Mouse (Mus musculus) forebrain, embryonic 15.5 days (tissue): Measurements from ENCODE around the gene Ttyh2. TPM values are rescaled to one million over a fixed set of nuclear protein-coding genes. Genes with fewer than 3 reads are reported as not detected.
A peak's percentile ranks its signal among the peaks of the same experiment; 100 is the strongest.

Experiments used
- ATAC-seq: fragments of 200-750 bp; cut with Nextera tagmentation; replicated peaks from 2 replicates; pipeline ENCODE4 v1.8.0; 2017; ENCODE audit warnings: mild to moderate bottlenecking, moderate TSS enrichment, moderate library complexity
- H3K27ac ChIP-seq: fragments of 300-500 bp; sonication (generic); replicated peaks from 2 replicates; pipeline ENCODE4 v1.5.1; 2015; ENCODE audit warnings: mild to moderate bottlenecking, inconsistent platforms
- H3K27me3 ChIP-seq: fragments of 300-500 bp; sonication (generic); 2 replicates; pipeline ENCODE4 v1.6.1; 2015; ENCODE audit warnings: inconsistent platforms
- H3K36me3 ChIP-seq: fragments of 300-500 bp; sonication (generic); 2 replicates; pipeline ENCODE4 v1.6.1; 2015; ENCODE audit warnings: mild to moderate bottlenecking, inconsistent platforms
- H3K4me1 ChIP-seq: fragments of 300-500 bp; sonication (generic); 2 replicates; pipeline ENCODE4 v1.6.1; 2015; ENCODE audit warnings: inconsistent platforms
- H3K4me2 ChIP-seq: fragments of 300-500 bp; sonication (generic); replicated peaks from 2 replicates; pipeline ENCODE4 v1.6.1; 2015; ENCODE audit warnings: mild to moderate bottlenecking, inconsistent platforms
- H3K4me3 ChIP-seq: fragments of 300-500 bp; sonication (generic); 2 replicates; pipeline ENCODE4 v1.5.1; 2015; ENCODE audit warnings: mild to moderate bottlenecking, inconsistent platforms
- H3K9ac ChIP-seq: fragments of 300-500 bp; sonication (generic); replicated peaks from 2 replicates; pipeline ENCODE4 v1.6.1; 2015; ENCODE audit warnings: mild to moderate bottlenecking, inconsistent platforms
- H3K9me3 ChIP-seq: fragments of 300-500 bp; sonication (generic); 2 replicates; pipeline ENCODE4 v1.6.1; 2016; ENCODE audit warnings: inconsistent platforms
- WGBS: fragments of 180-500 bp; shearing (Covaris S2); methylation state at CpG from one replicate; pipeline ENCODE4 v1.1.7; 2015; ENCODE audit warnings: mixed read lengths; 5-methylcytosine and 5-hydroxymethylcytosine counted together
- polyA plus RNA-seq: library from polyadenylated mRNA; unstranded; fragments of >200 nt; fragmentation: Nextera tagmentation; extraction: Ambion mirVana; gene quantifications from 2 replicates; pipeline ENCODE4 v1.2.1, GENCODE M21; 2015

Ttyh2 gene
- polyA plus RNA-seq, 1 experiment from 2014 or later: 23.1 TPM

- H3K4me3 ChIP-seq: no peak overlapping the region
- no peak for ATAC-seq
- no peaks in the 10 kb centered on the region for H3K27me3 ChIP-seq
- H3K9me3 ChIP-seq: no peaks in the 10 kb centered on the region
- peaks cover 2% of the 10 kb centered on the region; the same call in 1 of the 2 replicates for H3K36me3 ChIP-seq
- H3K27ac ChIP-seq: no peak overlapping the region
- peaks cover 14% of the 10 kb centered on the region for H3K4me1 ChIP-seq
- no peak overlapping the region for H3K9ac ChIP-seq
- 95% methylated on average over 7 of the region's 7 CpGs for WGBS
- no peak overlapping the region for H3K4me2 ChIP-seq
Observed at GRCm38 (mm10) chr11:114698496-114698895, 23.3 kb downstream of the Ttyh2 start.

GRCm38 (mm10) chr11:114699511-114699910, 24.3 kb downstream of the Ttyh2 start:
- Histone ChIP-seq H3K4me3 (no peak overlapping the region), H3K27me3 (no peaks in the 10 kb centered on the region), H3K4me1 (peaks cover 24% of the 10 kb centered on the region), H3K36me3 (peaks cover 2% of the 10 kb centered on the region; the same call in 1 of the 2 replicates), H3K9me3 (no peaks in the 10 kb centered on the region), H3K9ac (no peak overlapping the region), H3K27ac (no peak overlapping the region), H3K4me2 (no peak overlapping the region)
- WGBS: 85% methylated on average over 12 of the region's 12 CpGs
- no peak for ATAC-seq

- Histone ChIP-seq H3K9me3 (no peaks in the 10 kb centered on the region), H3K36me3 (no peaks in the 10 kb centered on the region), H3K27ac (no peak overlapping the region), H3K27me3 (no peaks in the 10 kb centered on the region), H3K4me2 (no peak overlapping the region), H3K4me3 (no peak overlapping the region), H3K9ac (no peak overlapping the region), H3K4me1 (peaks cover 29% of the 10 kb centered on the region)
- WGBS: 69% methylated on average over 15 of the region's 15 CpGs
- ATAC-seq: no peak
Observed at GRCm38 (mm10) chr11:114702311-114702995, 27.2 kb downstream of the Ttyh2 start.

GRCm38 (mm10) chr11:114702996-114703361, 27.7 kb downstream of the Ttyh2 start:
- Histone ChIP-seq H3K9ac (no peak overlapping the region), H3K36me3 (no peaks in the 10 kb centered on the region), H3K4me1 (peaks cover 29% of the 10 kb centered on the region), H3K9me3 (no peaks in the 10 kb centered on the region), H3K27me3 (no peaks in the 10 kb centered on the region), H3K27ac (no peak overlapping the region), H3K4me2 (no peak overlapping the region), H3K4me3 (no peak overlapping the region)
- no peak for ATAC-seq
- WGBS: 81% methylated on average over 6 of the region's 6 CpGs

- Histone ChIP-seq H3K9ac (no peak overlapping the region), H3K27me3 (no peaks in the 10 kb centered on the region), H3K36me3 (peaks cover 3% of the 10 kb centered on the region; the same call in 1 of the 2 replicates), H3K27ac (peak overlapping the region; percentile 70), H3K9me3 (no peaks in the 10 kb centered on the region), H3K4me1 (peaks cover 29% of the 10 kb centered on the region), H3K4me2 (peak overlapping the region; percentile 24), H3K4me3 (no peak overlapping the region)
- 22% methylated on average over 22 of the region's 22 CpGs for WGBS
- ATAC-seq: peak; percentile 86
Observed at GRCm38 (mm10) chr11:114704071-114704913, 29.1 kb downstream of the Ttyh2 start.

GRCm38 (mm10) chr11:114706358-114706757, 31.1 kb downstream of the Ttyh2 start:
- Histone ChIP-seq H3K9me3 (no peaks in the 10 kb centered on the region), H3K9ac (no peak overlapping the region), H3K27me3 (no peaks in the 10 kb centered on the region), H3K36me3 (peaks cover 3% of the 10 kb centered on the region; the same call in 1 of the 2 replicates), H3K27ac (no peak overlapping the region), H3K4me3 (no peak overlapping the region), H3K4me2 (no peak overlapping the region), H3K4me1 (peaks cover 29% of the 10 kb centered on the region)
- 89% methylated on average over 5 of the region's 5 CpGs for WGBS
- ATAC-seq: no peak

GRCm38 (mm10) chr11:114711393-114711792, 36.2 kb downstream of the Ttyh2 start:
- no peak overlapping the region for H3K4me2 ChIP-seq
- H3K36me3 ChIP-seq: peaks cover 3% of the 10 kb centered on the region; the same call in 1 of the 2 replicates
- no peaks in the 10 kb centered on the region for H3K27me3 ChIP-seq
- no peak overlapping the region for H3K9ac ChIP-seq
- WGBS: 96% methylated on average over 3 of the region's 3 CpGs
- H3K4me1 ChIP-seq: no peaks in the 10 kb centered on the region
- no peak overlapping the region for H3K4me3 ChIP-seq
- ATAC-seq: no peak
- no peaks in the 10 kb centered on the region for H3K9me3 ChIP-seq
- H3K27ac ChIP-seq: no peak overlapping the region

- H3K9ac ChIP-seq: no peak overlapping the region
- peaks cover 3% of the 10 kb centered on the region; the same call in 1 of the 2 replicates for H3K36me3 ChIP-seq
- H3K4me3 ChIP-seq: no peak overlapping the region
- no peaks in the 10 kb centered on the region for H3K27me3 ChIP-seq
- no peaks in the 10 kb centered on the region for H3K4me1 ChIP-seq
- ATAC-seq: no peak
- H3K4me2 ChIP-seq: no peak overlapping the region
- H3K9me3 ChIP-seq: no peaks in the 10 kb centered on the region
- 91% methylated on average over 12 of the region's 12 CpGs for WGBS
- no peak overlapping the region for H3K27ac ChIP-seq
Observed at GRCm38 (mm10) chr11:114711861-114712260, 36.6 kb downstream of the Ttyh2 start.

GRCm38 (mm10) chr11:114714526-114714925, 39.3 kb downstream of the Ttyh2 start:
- Histone ChIP-seq H3K27ac (no peak overlapping the region), H3K4me1 (no peaks in the 10 kb centered on the region), H3K9me3 (no peaks in the 10 kb centered on the region), H3K27me3 (no peaks in the 10 kb centered on the region), H3K36me3 (no peaks in the 10 kb centered on the region), H3K4me2 (no peak overlapping the region), H3K9ac (no peak overlapping the region), H3K4me3 (no peak overlapping the region)
- no peak for ATAC-seq
- 90% methylated on average over 6 of the region's 6 CpGs for WGBS

GRCm38 (mm10) chr11:114715531-114715930, 40.3 kb downstream of the Ttyh2 start:
- Histone ChIP-seq H3K36me3 (no peaks in the 10 kb centered on the region), H3K27ac (no peak overlapping the region), H3K9ac (no peak overlapping the region), H3K9me3 (no peaks in the 10 kb centered on the region), H3K4me3 (no peak overlapping the region), H3K4me2 (no peak overlapping the region), H3K4me1 (no peaks in the 10 kb centered on the region), H3K27me3 (no peaks in the 10 kb centered on the region)
- no peak for ATAC-seq
- 75% methylated on average over 7 of the region's 7 CpGs for WGBS

GRCm38 (mm10) chr11:114720535-114720934, 45.3 kb downstream of the Ttyh2 start:
- Histone ChIP-seq H3K9ac (no peak overlapping the region), H3K9me3 (no peaks in the 10 kb centered on the region), H3K4me1 (peaks cover 6% of the 10 kb centered on the region; the same call in 1 of the 2 replicates), H3K4me2 (no peak overlapping the region), H3K4me3 (no peak overlapping the region), H3K36me3 (no peaks in the 10 kb centered on the region), H3K27me3 (no peaks in the 10 kb centered on the region), H3K27ac (no peak overlapping the region)
- 95% methylated on average over 10 of the region's 10 CpGs for WGBS
- ATAC-seq: no peak

- Histone ChIP-seq H3K9me3 (no peaks in the 10 kb centered on the region), H3K9ac (no peak overlapping the region), H3K27me3 (no peaks in the 10 kb centered on the region), H3K4me3 (no peak overlapping the region), H3K4me2 (no peak overlapping the region), H3K4me1 (peaks cover 13% of the 10 kb centered on the region), H3K27ac (no peak overlapping the region), H3K36me3 (no peaks in the 10 kb centered on the region)
- ATAC-seq: no peak
- WGBS: 86% methylated on average over 8 of the region's 8 CpGs
Observed at GRCm38 (mm10) chr11:114722438-114722837, 47.2 kb downstream of the Ttyh2 start.
